Mouse (Mus musculus): Measurements from ENCODE around the gene Tcte2.
"Not testable (repeated sequence)": the region's sequence is repeated elsewhere in the genome, so short reads cannot be mapped to it uniquely, and the experiment has no call there.

Gene Tcte2

GRCm38 (mm10) chr17:13681126-13681525, 80.5 kb downstream of the Tcte2 start:
- no peak for DNase-seq

DNA sequence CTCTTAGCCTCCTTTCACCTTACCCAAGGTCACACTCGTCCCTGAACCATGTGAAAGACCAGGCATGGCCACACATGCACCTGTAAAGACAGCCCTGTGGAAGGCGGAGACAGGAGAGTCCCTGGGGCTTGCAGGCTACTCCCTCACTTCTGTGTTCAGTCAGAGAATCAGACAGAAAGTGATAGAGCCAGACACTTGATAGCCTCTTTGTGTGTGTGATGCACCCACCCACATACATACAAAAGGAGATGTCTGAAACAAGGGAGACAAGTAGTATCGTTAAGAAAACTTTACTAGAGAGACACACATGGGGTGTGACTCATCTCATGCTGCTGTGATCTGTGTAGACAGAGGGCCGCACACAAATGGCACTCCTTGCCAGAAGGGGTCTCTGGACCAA, 81.3 kb downstream of the Tcte2 start:
- DNase-seq: no peak

GRCm38 (mm10) chr17:13679725-13680124, 81.9 kb downstream of the Tcte2 start:
- DNase-seq: no peak

DNA sequence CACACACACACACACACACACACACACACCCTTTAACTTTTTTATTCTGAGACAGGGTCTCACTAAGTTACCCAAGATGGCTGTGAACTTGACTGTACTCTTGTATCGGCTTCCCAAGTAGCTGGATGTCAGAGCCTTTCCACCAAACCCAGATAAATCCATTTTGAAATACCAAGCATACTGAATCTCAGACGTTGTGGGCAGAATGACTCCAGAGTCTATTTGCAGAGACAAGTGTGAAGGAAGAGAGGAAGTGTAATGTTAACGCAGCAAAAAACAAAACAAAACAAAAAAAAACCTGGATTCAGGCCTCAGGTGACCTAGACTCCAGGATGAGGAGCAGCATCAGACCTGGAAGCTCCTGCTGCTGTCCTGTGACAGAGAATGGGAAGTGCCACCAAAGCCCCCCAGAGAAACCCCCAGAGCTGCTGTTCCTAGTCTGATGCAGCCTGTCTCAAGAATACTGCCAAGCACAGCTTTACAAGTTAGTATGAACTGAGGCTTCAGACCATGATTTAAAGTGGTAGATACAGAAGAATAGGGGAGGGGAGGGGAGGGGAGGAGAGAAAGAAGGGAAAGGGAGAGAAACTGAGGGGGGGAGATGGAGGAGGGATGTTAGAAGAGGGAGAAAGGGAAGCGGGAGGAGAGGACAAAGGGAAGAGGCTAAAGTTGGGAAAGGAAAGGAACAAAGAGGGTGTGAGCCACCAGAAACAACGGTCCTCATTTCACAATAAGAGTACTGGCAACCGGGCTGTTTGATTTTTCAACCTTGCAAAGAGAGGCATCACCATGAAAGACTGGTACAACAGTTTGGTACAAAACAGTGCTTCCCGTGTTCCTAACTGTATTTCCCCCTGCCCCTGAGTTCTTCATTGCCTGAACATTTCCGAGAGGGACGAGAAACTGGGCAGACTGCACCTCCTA, 84.1 kb downstream of the Tcte2 start:
- no peak for DNase-seq

DNA sequence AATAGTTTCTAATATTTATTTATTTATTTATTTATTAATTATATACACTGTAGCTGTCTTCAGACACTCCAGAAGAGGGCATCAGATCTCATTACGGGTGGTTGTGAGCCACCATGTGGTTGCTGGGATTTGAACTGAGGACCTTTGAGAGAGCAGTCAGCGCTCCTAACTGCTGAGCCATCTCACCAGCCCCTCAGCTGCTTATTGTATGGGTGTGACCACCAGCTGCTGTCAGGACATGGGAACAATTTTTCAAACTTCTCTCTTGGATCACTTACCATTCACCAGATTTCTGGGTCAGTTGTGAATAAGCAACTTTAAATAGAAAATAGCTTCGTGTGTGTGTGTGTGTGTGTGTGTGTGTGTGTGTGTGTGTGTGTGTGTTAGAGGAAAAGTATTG, 85.5 kb downstream of the Tcte2 start:
- not testable (repeated sequence) for DNase-seq

GRCm38 (mm10) chr17:13675630-13676029, 86.0 kb downstream of the Tcte2 start:
- DNase-seq: no peak

GRCm38 (mm10) chr17:13674695-13675306, 86.8 kb downstream of the Tcte2 start:
- peak; percentile 47 to 50 for DNase-seq

GRCm38 (mm10) chr17:13671732-13672131, 89.9 kb downstream of the Tcte2 start:
- no peak for DNase-seq

DNA sequence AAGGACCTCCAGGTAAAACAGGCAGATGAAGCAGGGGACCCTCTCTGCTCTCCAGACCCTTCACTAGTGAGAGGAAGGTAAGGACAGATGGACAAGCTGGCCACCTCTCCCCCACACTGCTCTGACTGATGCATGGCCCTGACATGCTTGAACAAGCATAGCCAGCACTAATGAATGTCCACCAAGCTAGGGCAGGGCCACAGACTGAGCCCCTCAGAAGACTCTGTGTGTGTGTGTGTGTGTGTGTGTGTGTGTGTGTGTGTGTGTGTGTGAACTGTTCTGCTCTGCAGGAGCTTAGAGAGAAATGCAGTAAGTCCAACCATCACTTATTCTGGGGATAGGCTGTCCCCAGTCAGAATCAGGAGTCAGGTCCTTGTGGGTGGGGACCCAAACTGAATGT, 91.4 kb downstream of the Tcte2 start:
- no peak for DNase-seq

- peak in 1 of 2 experiments; percentile 58 for DNase-seq
Observed at GRCm38 (mm10) chr17:13669206-13669605, 92.4 kb downstream of the Tcte2 start.

GRCm38 (mm10) chr17:13668052-13669015, 93.3 kb downstream of the Tcte2 start:
- DNase-seq: no peak

GRCm38 (mm10) chr17:13667006-13667405, 94.6 kb downstream of the Tcte2 start:
- no peak for DNase-seq

GRCm38 (mm10) chr17:13665731-13666130, 95.9 kb downstream of the Tcte2 start:
- DNase-seq: peak in 1 of 2 experiments; percentile 52

- peak in 1 of 2 experiments; percentile 59 for DNase-seq
Observed at GRCm38 (mm10) chr17:13663386-13664166, 98.0 kb downstream of the Tcte2 start.

All from kidney, adult 8-10 months (tissue).